Mouse (Mus musculus): ENCODE data around the gene Olfr748. TPM values are rescaled to one million over a fixed set of nuclear protein-coding genes. Genes with fewer than 3 reads are reported as not detected.
"Not testable (repeated sequence)": the region's sequence is repeated elsewhere in the genome, so short reads cannot be mapped to it uniquely, and the experiment has no call there.

The Olfr748 gene
- not detected in 2 replicates for polyA plus RNA-seq (2015; fragmentation: Nextera tagmentation; extraction: Ambion mirVana)

GRCm38 (mm10) chr14:50707073-50707472, at the start of gene Olfr748:
Olfr748 (plus strand) TSS chr14:50707373.
- H3K9ac ChIP-seq, result no peak within 1 kb of the TSS
- no peak for ATAC-seq (replicated peaks)
- no peaks in the 10 kb centered on the region for H3K27me3 ChIP-seq (replicated peaks)
- no peak within 1 kb of the TSS for H3K4me2 ChIP-seq
- no peak within 1 kb of the TSS for H3K27ac ChIP-seq
- no peaks in the 10 kb centered on the region for H3K9me3 ChIP-seq
- no peaks in the 10 kb centered on the region for H3K4me1 ChIP-seq
- H3K4me3 ChIP-seq, result no peak within 1 kb of the TSS
- WGBS, result 66% methylated on average over 1 of the region's 1 CpGs
- H3K36me3 ChIP-seq (replicated peaks), result no peaks in the 10 kb centered on the region

GRCm38 (mm10) chr14:50693106-50693505, 14.1 kb upstream of the Olfr748 start, which contains the start of gene Olfr747:
Olfr747 (minus strand) TSS chr14:50693206.
- Histone ChIP-seq H3K4me2 (no peak within 1 kb of the TSS), H3K9ac (no peak within 1 kb of the TSS), H3K27ac (no peak within 1 kb of the TSS), H3K4me3 (no peak within 1 kb of the TSS), H3K4me1 (no peaks in the 10 kb centered on the region), H3K9me3 (no peaks in the 10 kb centered on the region), H3K36me3 (replicated peaks) (no peaks in the 10 kb centered on the region), H3K27me3 (replicated peaks) (no peaks in the 10 kb centered on the region)
- 89% methylated on average over 3 of the region's 3 CpGs for WGBS
- no peak for ATAC-seq (replicated peaks)

GRCm38 (mm10) chr14:50719875-50720274, 12.7 kb downstream of the Olfr748 start:
- H3K36me3 ChIP-seq (replicated peaks); H3K27ac ChIP-seq; H3K27me3 ChIP-seq (replicated peaks); H3K4me3 ChIP-seq; H3K4me1 ChIP-seq; H3K9ac ChIP-seq; H3K9me3 ChIP-seq; ATAC-seq (replicated peaks); H3K4me2 ChIP-seq: not testable (repeated sequence)
- WGBS, result 90% methylated on average over 15 of the region's 15 CpGs

- H3K4me3 ChIP-seq; H3K27ac ChIP-seq; H3K36me3 ChIP-seq (replicated peaks); H3K4me1 ChIP-seq; H3K27me3 ChIP-seq (replicated peaks); H3K4me2 ChIP-seq; ATAC-seq (replicated peaks); H3K9me3 ChIP-seq; H3K9ac ChIP-seq: not testable (repeated sequence)
- 87% methylated on average over 3 of the region's 4 CpGs for WGBS
Measured at GRCm38 (mm10) chr14:50722371-50722770, 15.2 kb downstream of the Olfr748 start.

- Histone ChIP-seq H3K36me3 (replicated peaks) (no peaks in the 10 kb centered on the region), H3K4me3 (no peak overlapping the region), H3K27ac (no peak overlapping the region), H3K9me3 (no peaks in the 10 kb centered on the region), H3K4me2 (no peak overlapping the region), H3K27me3 (replicated peaks) (no peaks in the 10 kb centered on the region), H3K9ac (no peak overlapping the region), H3K4me1 (no peaks in the 10 kb centered on the region)
- no peak for ATAC-seq (replicated peaks)
- 76% methylated on average over 2 of the region's 2 CpGs for WGBS
Measured at GRCm38 (mm10) chr14:50740334-50740733, 33.2 kb downstream of the Olfr748 start.

GRCm38 (mm10) chr14:50741584-50741983, 34.4 kb downstream of the Olfr748 start:
- WGBS, result 71% methylated on average over 2 of the region's 2 CpGs
- no peak overlapping the region for H3K9ac ChIP-seq
- H3K27ac ChIP-seq, result no peak overlapping the region
- no peak overlapping the region for H3K4me3 ChIP-seq
- no peak overlapping the region for H3K4me2 ChIP-seq
- no peaks in the 10 kb centered on the region for H3K4me1 ChIP-seq
- H3K27me3 ChIP-seq (replicated peaks), result no peaks in the 10 kb centered on the region
- no peak for ATAC-seq (replicated peaks)
- no peaks in the 10 kb centered on the region for H3K36me3 ChIP-seq (replicated peaks)
- H3K9me3 ChIP-seq, result no peaks in the 10 kb centered on the region

- Histone ChIP-seq H3K36me3 (replicated peaks) (no peaks in the 10 kb centered on the region), H3K4me2 (no peak within 1 kb of the TSS), H3K9ac (no peak within 1 kb of the TSS), H3K9me3 (no peaks in the 10 kb centered on the region), H3K27me3 (replicated peaks) (no peaks in the 10 kb centered on the region), H3K4me3 (no peak within 1 kb of the TSS), H3K27ac (no peak within 1 kb of the TSS), H3K4me1 (no peaks in the 10 kb centered on the region)
- ATAC-seq (replicated peaks), result no peak
Measured at GRCm38 (mm10) chr14:50744994-50745393, 37.8 kb downstream of the Olfr748 start, which contains the start of gene Olfr749. Olfr749 (minus strand) TSS chr14:50745094.

- Histone ChIP-seq H3K27me3 (replicated peaks) (no peaks in the 10 kb centered on the region), H3K9me3 (no peaks in the 10 kb centered on the region), H3K27ac (no peak overlapping the region), H3K4me2 (no peak overlapping the region), H3K36me3 (replicated peaks) (0 out of 2 replicates have a peak, but pooled peaks cover 5% of the 10 kb centered on the region), H3K4me1 (no peaks in the 10 kb centered on the region), H3K4me3 (no peak overlapping the region), H3K9ac (no peak overlapping the region)
- WGBS, result 80% methylated on average over 5 of the region's 5 CpGs
- no peak for ATAC-seq (replicated peaks)
Measured at GRCm38 (mm10) chr14:50758416-50759085, 51.4 kb downstream of the Olfr748 start.

Other genes starting within 250 kb of the Olfr748 start
- not detected in 2 replicates for gene Olfr741, start 234.6 kb upstream of the Olfr748 start, polyA plus RNA-seq (2015; fragmentation: Nextera tagmentation; extraction: Ambion mirVana)
- not detected in 2 replicates for gene Olfr742, start 203.8 kb upstream of the Olfr748 start, polyA plus RNA-seq (2015; fragmentation: Nextera tagmentation; extraction: Ambion mirVana)
- not detected in 2 replicates for gene Olfr743, start 185.5 kb upstream of the Olfr748 start, polyA plus RNA-seq (2015; fragmentation: Nextera tagmentation; extraction: Ambion mirVana)
- gene Olfr744, start 92.5 kb upstream of the Olfr748 start, polyA plus RNA-seq (2015; fragmentation: Nextera tagmentation; extraction: Ambion mirVana), result not detected in 2 replicates
- not detected in 2 replicates for gene Olfr745, start 68.0 kb upstream of the Olfr748 start, polyA plus RNA-seq (2015; fragmentation: Nextera tagmentation; extraction: Ambion mirVana)
- not detected in 2 replicates for gene Olfr746, start 60.3 kb upstream of the Olfr748 start, polyA plus RNA-seq (2015; fragmentation: Nextera tagmentation; extraction: Ambion mirVana)
- not detected in 2 replicates for gene Olfr747, start 14.2 kb upstream of the Olfr748 start, polyA plus RNA-seq (2015; fragmentation: Nextera tagmentation; extraction: Ambion mirVana)
- not detected in 2 replicates for gene Olfr749, start 37.7 kb downstream of the Olfr748 start, polyA plus RNA-seq (2015; fragmentation: Nextera tagmentation; extraction: Ambion mirVana)
- 137 and 142 TPM in 2 replicates for gene Ttc5, start 78.1 kb downstream of the Olfr748 start, polyA plus RNA-seq (2015; fragmentation: Nextera tagmentation; extraction: Ambion mirVana)
- gene Ccnb1ip1, start 100.4 kb downstream of the Olfr748 start, polyA plus RNA-seq (2015; fragmentation: Nextera tagmentation; extraction: Ambion mirVana), result not detected in 2 replicates
- gene Parp2, start 100.5 kb downstream of the Olfr748 start, polyA plus RNA-seq (2015; fragmentation: Nextera tagmentation; extraction: Ambion mirVana), result 42.8 and 43.7 TPM in 2 replicates
- gene Tep1, start 163.2 kb downstream of the Olfr748 start, polyA plus RNA-seq (2015; fragmentation: Nextera tagmentation; extraction: Ambion mirVana), result 2.0 and 2.6 TPM in 2 replicates
- 1.8 and 2.1 TPM in 2 replicates for gene Klhl33, start 190.1 kb downstream of the Olfr748 start, polyA plus RNA-seq (2015; fragmentation: Nextera tagmentation; extraction: Ambion mirVana)
- gene Osgep, start 217.5 kb downstream of the Olfr748 start, polyA plus RNA-seq (2015; fragmentation: Nextera tagmentation; extraction: Ambion mirVana), result 104 and 116 TPM in 2 replicates
- 190 and 191 TPM in 2 replicates for gene Apex1, start 217.6 kb downstream of the Olfr748 start, polyA plus RNA-seq (2015; fragmentation: Nextera tagmentation; extraction: Ambion mirVana)
- gene Pip4p1, start 223.5 kb downstream of the Olfr748 start, polyA plus RNA-seq (2015; fragmentation: Nextera tagmentation; extraction: Ambion mirVana), result 101 and 111 TPM in 2 replicates
- 20.3 and 21.3 TPM in 2 replicates for gene Pnp, start 223.7 kb downstream of the Olfr748 start, polyA plus RNA-seq (2015; fragmentation: Nextera tagmentation; extraction: Ambion mirVana)
- gene Gm49342, start 237.1 kb downstream of the Olfr748 start, polyA plus RNA-seq (2015; fragmentation: Nextera tagmentation; extraction: Ambion mirVana), result not detected in 2 replicates
- 0.45 and 0.57 TPM in 2 replicates for gene Pnp2, start 248.6 kb downstream of the Olfr748 start, polyA plus RNA-seq (2015; fragmentation: Nextera tagmentation; extraction: Ambion mirVana)

Measured in midbrain, embryonic 15.5 days (tissue).